Mouse (Mus musculus): Measurements from ENCODE around the gene Cep83. TPM values are rescaled to one million over a fixed set of nuclear protein-coding genes. Genes with fewer than 3 reads are reported as not detected.

The Cep83 gene
- total and polyA plus RNA-seq, 3 experiments = 3.4 to 10.4 (median 7.5) TPM

GRCm38 (mm10) chr10:94777576-94777975 lies 89.1 kb downstream of the Cep83 start:
- no peak for DNase-seq

- no peak for DNase-seq
Observed at GRCm38 (mm10) chr10:94779319-94779718, 90.9 kb downstream of the Cep83 start.

GRCm38 (mm10) chr10:94780618-94781262 lies 92.3 kb downstream of the Cep83 start:
- no peak for DNase-seq

- DNase-seq = peak; percentile 80
Observed at GRCm38 (mm10) chr10:94789205-94789604, 100.8 kb downstream of the Cep83 start.

GRCm38 (mm10) chr10:94793914-94794313 lies 105.5 kb downstream of the Cep83 start:
- DNase-seq = no peak

GRCm38 (mm10) chr10:94794666-94795244 lies 106.3 kb downstream of the Cep83 start:
- no peak for DNase-seq

- no peak for DNase-seq
Observed at GRCm38 (mm10) chr10:94798128-94798527, 109.7 kb downstream of the Cep83 start.

- no peak for DNase-seq
Observed at GRCm38 (mm10) chr10:94799485-94800239, 111.2 kb downstream of the Cep83 start.

GRCm38 (mm10) chr10:94800677-94801354 lies 112.4 kb downstream of the Cep83 start:
- no peak for DNase-seq

- no peak for DNase-seq
Observed at GRCm38 (mm10) chr10:94804029-94804908, 115.8 kb downstream of the Cep83 start.

GRCm38 (mm10) chr10:94804909-94805220 lies 116.4 kb downstream of the Cep83 start:
- no peak for DNase-seq

GRCm38 (mm10) chr10:94807323-94807722 lies 118.9 kb downstream of the Cep83 start:
- DNase-seq = no peak

- no peak for DNase-seq
Observed at GRCm38 (mm10) chr10:94808275-94808674, 119.8 kb downstream of the Cep83 start.

GRCm38 (mm10) chr10:94809946-94810472 lies 121.6 kb downstream of the Cep83 start:
- no peak for DNase-seq

GRCm38 (mm10) chr10:94811907-94812851 lies 123.7 kb downstream of the Cep83 start:
- DNase-seq = no peak

GRCm38 (mm10) chr10:94818127-94818526 lies 129.7 kb downstream of the Cep83 start:
- no peak for DNase-seq

GRCm38 (mm10) chr10:94818781-94819665 lies 130.6 kb downstream of the Cep83 start:
- no peak for DNase-seq

- DNase-seq = no peak
Observed at GRCm38 (mm10) chr10:94823971-94824760, 135.7 kb downstream of the Cep83 start.
